Mouse (Mus musculus) retina, postnatal 1 day (tissue): ENCODE results near the gene Rhpn2.

Source experiments
- DNase-seq: peaks from one replicate; pipeline ENCODE4 v3.0.0-alpha.2; 2012

The Rhpn2 gene

DNA sequence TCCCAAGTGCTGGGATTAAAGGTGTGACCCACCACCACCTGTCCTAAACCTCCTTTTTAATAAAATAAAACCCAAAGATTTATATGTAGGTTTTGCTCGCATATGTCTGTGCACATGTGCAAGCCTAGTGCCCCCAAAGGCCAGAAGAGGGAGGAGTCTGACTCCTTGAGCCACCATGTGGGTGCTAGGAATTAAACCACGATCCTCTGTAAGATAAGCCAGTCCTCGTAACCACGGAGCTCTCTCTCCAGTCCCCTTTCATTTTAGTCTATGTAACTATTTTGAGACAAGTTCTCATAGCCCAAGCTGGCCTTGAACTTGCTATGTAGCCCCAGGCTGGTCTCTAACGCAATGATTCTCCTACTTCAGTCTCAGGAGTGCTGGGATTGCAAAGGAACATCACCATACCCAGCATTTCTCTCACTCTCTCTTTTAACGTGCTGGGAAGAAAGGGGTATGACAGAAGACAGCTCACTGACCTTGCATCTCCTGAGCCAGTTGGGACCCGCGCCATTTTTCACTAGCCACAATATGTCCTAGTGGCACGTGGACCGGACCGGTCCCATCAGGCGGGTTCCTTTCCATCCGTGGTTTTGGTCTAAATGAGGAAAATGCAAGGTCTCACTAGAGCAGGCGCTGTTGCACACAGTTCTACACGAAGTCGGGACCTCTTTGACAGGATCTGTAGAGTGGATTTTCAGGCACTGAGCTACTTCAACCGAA lies 61.9 kb downstream of the Rhpn2 start:
- no peak for DNase-seq

- DNase-seq: peak; percentile 100
Measured at GRCm38 (mm10) chr7:35396542-35397168, 62.7 kb downstream of the Rhpn2 start, which contains the start of the genes Faap24 and Cep89. Gene Faap24, minus strand, starts transcription at chr7:35396836. Gene Cep89, plus strand, starts transcription at chr7:35397035.

DNA sequence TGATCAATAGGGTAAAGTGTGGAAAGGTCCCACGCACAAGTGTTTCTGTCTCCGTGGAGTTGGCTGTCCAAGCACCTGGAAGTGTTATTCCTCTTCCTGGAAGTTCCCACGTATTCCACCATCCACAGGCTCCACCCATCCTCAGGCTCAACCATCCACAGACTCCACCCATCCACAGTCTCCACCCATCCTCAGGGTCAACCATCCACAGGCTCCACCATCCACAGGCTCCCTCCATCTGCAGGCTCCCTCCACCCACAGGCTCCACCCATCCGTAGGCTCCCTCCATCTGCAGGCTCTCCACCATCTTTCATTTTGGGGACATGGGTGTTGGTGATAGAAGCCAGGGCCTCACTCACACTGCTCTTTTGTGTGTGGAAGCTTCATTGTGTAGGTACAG lies 67.2 kb downstream of the Rhpn2 start:
- DNase-seq: no peak

GRCm38 (mm10) chr7:35415226-35415625 lies 81.3 kb downstream of the Rhpn2 start:
- no peak for DNase-seq

DNA sequence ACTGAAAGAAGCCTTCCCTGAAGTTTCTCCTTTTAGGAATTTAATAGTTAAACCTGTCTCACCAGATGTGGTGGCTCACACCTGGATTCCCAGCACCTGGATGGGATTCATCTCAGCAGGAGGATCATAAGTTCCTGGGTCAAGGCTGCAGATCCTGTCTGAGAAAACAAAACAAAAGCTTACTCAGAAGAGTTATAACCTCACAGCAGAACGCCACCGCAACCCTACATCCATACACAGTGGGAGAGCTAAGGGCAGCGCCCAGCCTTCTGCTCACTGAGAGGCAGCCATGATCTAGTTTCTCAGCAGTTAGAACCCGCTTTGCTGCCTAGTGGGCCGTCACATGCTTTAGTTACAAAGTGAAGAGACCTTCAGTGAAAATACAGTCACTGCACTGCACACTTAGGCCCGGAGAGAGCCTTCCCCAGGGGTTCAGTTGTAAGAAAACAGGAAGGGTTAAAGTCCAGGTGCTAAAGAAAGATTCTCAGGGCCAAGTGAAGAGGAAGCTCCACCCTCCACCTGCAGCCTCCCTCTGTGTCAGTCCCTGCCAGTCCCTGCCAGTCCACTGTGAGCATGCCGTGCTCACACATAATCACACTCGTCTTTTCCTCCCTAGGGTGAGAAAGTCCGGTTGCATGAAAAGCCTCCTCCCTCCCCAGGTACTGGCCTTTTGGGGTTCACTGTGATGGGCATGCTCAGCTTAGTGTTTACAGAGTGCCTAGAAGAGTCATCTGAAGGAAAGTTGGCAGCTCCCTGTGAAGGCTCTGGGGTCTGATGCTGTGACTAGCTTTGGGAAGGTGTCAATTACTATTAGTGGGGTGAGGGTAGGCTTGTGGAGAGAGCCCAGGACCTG lies 82.1 kb downstream of the Rhpn2 start:
- no peak for DNase-seq

GRCm38 (mm10) chr7:35416654-35416948 lies 82.6 kb downstream of the Rhpn2 start:
- DNase-seq: no peak

GRCm38 (mm10) chr7:35423071-35423470 lies 89.1 kb downstream of the Rhpn2 start:
- no peak for DNase-seq

- no peak for DNase-seq
Measured at GRCm38 (mm10) chr7:35428146-35428545, 94.2 kb downstream of the Rhpn2 start.

GRCm38 (mm10) chr7:35435266-35435665 lies 101.3 kb downstream of the Rhpn2 start:
- DNase-seq: no peak
